Mouse (Mus musculus) testis, adult 2 months (tissue): Measurements from ENCODE around the gene Khk. TPM values are rescaled to one million over a fixed set of nuclear protein-coding genes. Genes with fewer than 3 reads are reported as not detected.

ENCODE experiments used
- H3K27ac ChIP-seq: fragments of 200-500 bp; 2 replicates; pipeline ENCODE4 v1.5.1; 2012; ENCODE audit warnings: low read depth, low read length; ENCODE audit not compliant: control insufficient read depth, insufficient read depth
- H3K27me3 ChIP-seq: fragments of 200-500 bp; 2 replicates; pipeline ENCODE4 v1.6.1; 2012; ENCODE audit warnings: mild to moderate bottlenecking, low read length, moderate library complexity; ENCODE audit not compliant: control insufficient read depth, insufficient read depth
- H3K36me3 ChIP-seq: fragments of 200-500 bp; 2 replicates; pipeline ENCODE4 v1.6.1; 2012; ENCODE audit warnings: mild to moderate bottlenecking, low read length; ENCODE audit not compliant: control insufficient read depth, insufficient read depth
- H3K4me1 ChIP-seq: fragments of 200-500 bp; 2 replicates; pipeline ENCODE4 v1.6.1; 2012; ENCODE audit warnings: low read length; ENCODE audit not compliant: control insufficient read depth, insufficient read depth
- H3K4me3 ChIP-seq: fragments of 200-500 bp; 2 replicates; pipeline ENCODE4 v1.5.1; 2012; ENCODE audit warnings: low read depth, mild to moderate bottlenecking, low read length, moderate library complexity, mixed read lengths; ENCODE audit not compliant: control insufficient read depth
- CTCF ChIP-seq: fragments of 200-500 bp; IDR thresholded peaks from 2 replicates; pipeline ENCODE4 v1.5.1; 2012; ENCODE audit warnings: low read depth, mild to moderate bottlenecking, inconsistent platforms, low read length, moderate library complexity; ENCODE audit not compliant: control insufficient read depth, insufficient read depth, insufficient replicate concordance
- POLR2A ChIP-seq: fragments of 200-500 bp; IDR thresholded peaks from 2 replicates; pipeline ENCODE4 v1.6.1; 2012; ENCODE audit warnings: low read depth, mild to moderate bottlenecking, inconsistent platforms, low read length, moderate library complexity; ENCODE audit not compliant: control insufficient read depth
- polyA plus RNA-seq: library from polyadenylated mRNA; depleted of rRNA; stranded (reverse); fragments of >200 nt; gene quantifications from 2 replicates; pipeline ENCODE4 v1.2.3, GENCODE M21; 2012

The Khk gene
- polyA plus RNA-seq, 1 experiment: 6.0 TPM

DNA sequence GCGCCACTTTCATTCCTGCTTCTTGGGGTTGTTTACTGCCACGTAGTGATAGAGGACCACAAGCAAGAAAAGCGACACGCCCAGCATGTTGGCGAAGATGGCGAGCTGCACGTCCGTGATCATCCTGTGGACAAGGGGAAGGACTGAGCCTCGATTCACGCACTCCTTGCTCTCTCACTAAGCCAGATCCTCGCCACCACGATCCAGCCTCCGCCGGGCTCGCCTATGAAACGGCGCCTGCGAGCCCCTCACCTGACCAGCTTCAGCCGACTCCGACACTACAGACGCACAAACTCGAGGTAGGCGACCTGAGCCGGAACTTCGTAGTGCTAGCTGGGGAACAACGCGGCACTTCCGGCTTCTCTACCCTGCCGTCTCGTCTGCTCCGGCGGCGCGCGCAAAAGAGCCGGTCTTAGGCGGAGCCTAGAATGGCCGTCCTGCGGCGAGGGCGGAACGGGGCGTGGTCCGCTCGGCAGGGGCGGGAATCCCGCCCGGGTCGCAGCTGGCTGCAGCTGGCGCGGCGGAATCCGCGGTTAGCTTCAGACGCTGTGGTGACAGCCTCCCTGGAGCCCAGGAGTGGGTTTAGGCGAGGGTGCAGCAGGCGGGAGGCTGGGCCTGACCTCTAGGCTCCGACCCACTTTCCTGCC lies 13.7 kb upstream of the Khk start, which contains the start of gene Ost4:
Gene Ost4 (minus strand): TSS at position 376 of the 647 bp plus-strand sequence.
- Histone ChIP-seq H3K27ac (peak within 1 kb of the TSS; percentile 88), H3K4me3 (peak within 1 kb of the TSS; percentile 89), H3K4me1 (peaks cover 11% of the 10 kb centered on the region), H3K36me3 (no peaks in the 10 kb centered on the region; the same call in 1 of the 2 replicates), H3K27me3 (no peaks in the 10 kb centered on the region)
- TF ChIP-seq CTCF (no peak), POLR2A (peak; percentile 90)

DNA sequence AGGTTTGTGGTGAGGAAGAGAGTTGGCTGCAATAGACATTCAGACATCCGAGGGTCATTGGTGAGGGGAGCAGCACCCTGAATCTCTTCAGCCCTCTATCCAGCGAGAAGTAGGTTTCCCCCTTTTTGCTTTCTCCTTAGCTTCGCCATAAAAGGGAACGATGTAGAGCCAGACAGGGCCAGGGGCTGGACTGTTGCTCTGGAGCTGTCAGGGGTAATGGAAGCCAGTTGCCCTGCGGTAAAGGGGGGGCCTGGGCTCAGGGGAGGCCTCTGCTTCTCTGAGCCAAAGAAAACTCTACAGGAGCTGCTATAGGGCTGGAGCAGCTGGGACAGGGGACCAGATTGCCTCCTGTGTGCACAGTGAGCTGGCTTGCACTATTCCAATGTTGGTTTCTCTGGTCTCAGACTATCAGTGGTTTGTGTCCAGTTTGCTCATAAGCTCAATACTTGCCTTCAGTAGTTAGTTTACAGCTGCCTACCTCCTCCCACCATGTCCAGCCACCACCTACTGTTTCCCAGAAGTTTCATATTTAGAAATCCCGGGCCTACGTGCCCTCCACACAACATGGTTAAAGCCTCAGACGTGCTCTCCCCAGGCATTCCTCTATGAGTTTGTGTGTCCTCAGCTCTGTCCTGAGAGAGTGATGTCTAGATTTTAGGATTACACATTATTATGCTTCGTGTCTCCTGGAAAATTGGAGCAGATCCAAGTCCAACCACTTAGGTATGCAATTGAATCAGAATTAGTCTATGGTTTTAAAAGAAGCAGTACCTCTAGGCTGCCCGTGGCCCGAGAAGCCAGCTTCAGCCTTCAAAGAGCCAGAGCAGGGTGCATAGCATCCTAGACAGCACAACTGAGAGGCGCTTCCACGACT lies 12.6 kb upstream of the Khk start:
- Histone ChIP-seq H3K27ac (peak overlapping the region; percentile 88), H3K4me3 (peak overlapping the region; percentile 89), H3K4me1 (peaks cover 11% of the 10 kb centered on the region), H3K36me3 (no peaks in the 10 kb centered on the region), H3K27me3 (no peaks in the 10 kb centered on the region)
- TF ChIP-seq CTCF (no peak), POLR2A (no peak)

DNA sequence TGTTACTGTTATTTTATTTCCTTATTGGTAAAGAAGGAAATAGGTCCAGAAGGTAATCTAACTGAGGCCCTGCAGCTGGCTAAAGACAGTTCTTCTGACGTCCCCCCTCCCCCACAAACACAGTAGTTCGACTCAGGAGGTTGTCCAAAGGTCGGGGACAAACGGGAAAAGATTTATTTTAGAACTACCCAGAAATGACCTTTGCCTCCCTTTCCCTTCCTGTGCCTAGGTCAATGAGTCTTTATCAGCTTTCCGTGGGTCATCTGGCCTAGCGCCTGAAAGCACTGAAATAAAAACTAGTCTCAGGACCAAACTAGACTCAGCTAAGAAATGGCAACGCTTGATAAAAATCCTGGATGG lies 12.0 kb upstream of the Khk start:
- no peak for TF ChIP-seq POLR2A
- TF ChIP-seq CTCF: no peak
- Histone ChIP-seq H3K27ac (no peak overlapping the region), H3K4me3 (no peak overlapping the region), H3K36me3 (no peaks in the 10 kb centered on the region), H3K4me1 (peaks cover 13% of the 10 kb centered on the region), H3K27me3 (no peaks in the 10 kb centered on the region)

DNA sequence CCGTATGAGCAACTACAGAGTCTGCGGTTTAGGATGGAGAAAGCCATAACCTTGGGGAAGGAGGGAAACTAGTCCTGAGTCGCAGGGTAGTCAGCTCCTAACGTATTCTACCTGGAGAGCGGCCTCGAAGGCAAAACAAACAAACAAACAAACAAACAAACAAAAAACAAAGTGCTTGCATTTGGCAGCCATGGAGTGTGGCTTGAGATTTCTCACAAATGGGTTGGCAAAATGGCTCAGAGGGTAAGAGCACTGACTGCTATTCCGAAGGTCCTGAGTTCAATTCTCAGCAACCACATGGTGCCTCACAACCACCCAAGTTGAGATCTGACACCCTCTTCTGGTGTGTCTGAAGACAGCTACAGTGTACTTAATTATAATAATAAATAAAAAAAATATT lies 11.4 kb upstream of the Khk start:
- H3K4me1 ChIP-seq: peaks cover 13% of the 10 kb centered on the region
- TF ChIP-seq CTCF (no peak), POLR2A (no peak)

DNA sequence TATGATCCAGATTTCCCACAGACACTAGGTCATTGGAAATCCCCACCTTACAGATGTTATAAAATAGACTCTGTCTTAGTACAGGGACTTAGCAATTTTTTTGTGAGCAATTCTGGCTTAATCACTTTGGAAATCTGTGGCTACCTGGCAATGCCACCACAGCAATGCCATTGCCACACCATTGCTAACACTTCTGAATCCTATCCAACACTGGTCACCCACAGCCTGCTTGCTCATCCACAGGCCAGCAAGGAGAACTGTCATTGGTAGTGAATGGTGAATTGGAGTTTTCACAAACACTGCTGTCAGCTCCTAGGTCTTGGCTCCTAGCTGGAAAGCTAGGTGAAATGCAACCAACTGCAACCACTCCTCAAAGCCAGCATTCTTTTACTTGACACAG lies 10.8 kb upstream of the Khk start:
- Histone ChIP-seq H3K27ac (no peak overlapping the region), H3K4me1 (peaks cover 13% of the 10 kb centered on the region), H3K36me3 (no peaks in the 10 kb centered on the region), H3K4me3 (peak overlapping the region; percentile 70; the same call in 1 of the 2 replicates), H3K27me3 (no peaks in the 10 kb centered on the region)
- TF ChIP-seq POLR2A (no peak), CTCF (no peak)

More for the DNA sequence above, 11.4 kb upstream of the Khk start:
- H3K27me3 ChIP-seq: no peaks in the 10 kb centered on the region
- no peak overlapping the region for H3K4me3 ChIP-seq
- H3K36me3 ChIP-seq: no peaks in the 10 kb centered on the region
- no peak overlapping the region for H3K27ac ChIP-seq

DNA sequence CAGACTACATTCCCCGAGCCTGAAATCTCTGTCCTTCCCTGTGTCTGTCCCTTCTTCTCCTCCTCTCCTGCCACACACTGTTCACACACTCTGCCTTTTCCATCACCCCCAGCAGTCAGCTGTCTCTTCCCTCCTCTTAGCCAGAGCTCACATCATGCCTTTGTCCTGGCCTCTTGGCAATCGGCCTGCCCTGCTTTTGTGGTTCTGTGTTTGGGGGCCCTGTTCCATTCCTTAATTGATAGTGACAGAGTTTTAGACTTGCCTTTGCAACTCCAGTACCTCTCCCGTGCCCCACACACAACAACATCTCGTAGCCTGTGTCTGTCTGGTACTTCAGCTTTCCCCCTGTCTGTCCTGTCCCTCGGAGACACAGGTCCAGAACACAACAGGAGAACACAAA lies 9.1 kb upstream of the Khk start:
- no peak for TF ChIP-seq CTCF
- TF ChIP-seq POLR2A: no peak
- Histone ChIP-seq H3K27ac (no peak overlapping the region; the same call in 1 of the 2 replicates), H3K36me3 (no peaks in the 10 kb centered on the region), H3K4me3 (no peak overlapping the region), H3K4me1 (peaks cover 13% of the 10 kb centered on the region), H3K27me3 (no peaks in the 10 kb centered on the region)
